Mouse (Mus musculus) forebrain, postnatal 0 days (tissue): Measurements from ENCODE around the gene Iffo2. TPM values are rescaled to one million over a fixed set of nuclear protein-coding genes. Genes with fewer than 3 reads are reported as not detected.

Source experiments
- ATAC-seq: fragments of 200-750 bp; cut with Nextera tagmentation; 2 replicates; pipeline ENCODE4 v1.8.0; 2017; ENCODE audit warnings: mild to moderate bottlenecking, moderate library complexity
- DNase-seq: peaks from one replicate; pipeline ENCODE4 v3.0.0-alpha.2; 2015
- H3K27ac ChIP-seq: fragments of 300-500 bp; sonication (generic); 2 replicates; pipeline ENCODE4 v1.5.1; 2014; ENCODE audit warnings: low read depth, mild to moderate bottlenecking, antibody characterized with exemption, low read length, moderate library complexity, mixed read lengths
- H3K27me3 ChIP-seq: fragments of 300-500 bp; sonication (generic); 2 replicates; pipeline ENCODE4 v1.6.1; 2014; ENCODE audit warnings: mild to moderate bottlenecking, low read length, mixed read lengths; ENCODE audit not compliant: insufficient read depth
- H3K36me3 ChIP-seq: fragments of 300-500 bp; sonication (generic); 2 replicates; pipeline ENCODE4 v1.6.1; 2014; ENCODE audit warnings: mild to moderate bottlenecking, moderate library complexity; ENCODE audit not compliant: insufficient read depth
- H3K4me1 ChIP-seq: fragments of 300-500 bp; sonication (generic); 2 replicates; pipeline ENCODE4 v1.6.1; 2014; ENCODE audit warnings: antibody characterized with exemption; ENCODE audit not compliant: insufficient read depth
- H3K4me2 ChIP-seq: fragments of 300-500 bp; sonication (generic); 2 replicates; pipeline ENCODE4 v1.6.1; 2014; ENCODE audit warnings: low read depth, mild to moderate bottlenecking, moderate library complexity
- H3K4me3 ChIP-seq: fragments of 300-500 bp; sonication (generic); 2 replicates; pipeline ENCODE4 v1.5.1; 2014; ENCODE audit warnings: low read depth, low read length, mixed read lengths
- H3K9ac ChIP-seq: fragments of 300-500 bp; sonication (generic); 2 replicates; pipeline ENCODE4 v1.6.1; 2014; ENCODE audit warnings: mild to moderate bottlenecking
- H3K9me3 ChIP-seq: fragments of 300-500 bp; sonication (generic); 2 replicates; pipeline ENCODE4 v1.6.1; 2016; ENCODE audit warnings: low read length
- CTCF ChIP-seq: sonication (generic); IDR thresholded peaks from 2 replicates; pipeline ENCODE4 v1.5.1; 2016; ENCODE audit warnings: antibody characterized with exemption, control low read depth, low read depth
- WGBS: fragments of 180-500 bp; shearing (Covaris S2); extraction: QIAGEN DNeasy Blood & Tissue Kit; methylation state at CpG from one replicate; pipeline ENCODE4 v1.1.7; 2014; 5-methylcytosine and 5-hydroxymethylcytosine counted together
- polyA plus RNA-seq: library from polyadenylated mRNA; unstranded; fragments of >200 nt; fragmentation: Nextera tagmentation; extraction: Ambion mirVana; gene quantifications from 2 replicates; pipeline ENCODE4 v1.2.1, GENCODE M21; 2015
- total RNA-seq: library from RNA; depleted of rRNA; stranded (reverse); fragments of >200 nt; gene quantifications from 2 replicates; pipeline ENCODE4 v1.2.3, GENCODE M21; 2014

Gene Iffo2
- total and polyA plus RNA-seq, 2 experiments from 2014 or later, result 5.3 to 15.8 TPM

DNA sequence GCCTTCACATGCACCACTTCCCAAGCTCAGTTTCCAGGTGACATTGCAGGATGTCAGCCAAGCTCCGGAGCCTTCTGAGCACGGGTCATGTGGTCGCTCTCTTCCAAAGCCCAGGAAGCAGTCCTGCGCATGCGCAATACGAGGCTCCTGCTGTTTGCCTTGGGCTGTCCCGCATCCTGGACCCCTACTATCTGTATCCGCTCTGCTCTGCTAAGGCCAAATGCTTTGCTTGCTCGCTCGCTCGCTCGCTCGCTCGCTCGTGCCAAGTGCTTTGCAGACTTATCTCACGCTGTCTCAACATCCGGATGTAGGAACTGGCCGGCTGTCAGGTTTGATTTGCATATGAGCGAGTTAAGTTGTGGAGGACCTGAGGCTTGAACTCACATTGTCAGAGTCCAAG is 25.6 kb downstream of the Iffo2 start:
- no peaks in the 10 kb centered on the region for H3K36me3 ChIP-seq
- H3K9ac ChIP-seq, result no peak overlapping the region
- ATAC-seq (no peak), DNase-seq (peak; percentile 4)
- no peaks in the 10 kb centered on the region for H3K9me3 ChIP-seq
- H3K27me3 ChIP-seq, result no peaks in the 10 kb centered on the region
- no peak overlapping the region for H3K27ac ChIP-seq
- H3K4me3 ChIP-seq, result no peak overlapping the region
- no peak for TF ChIP-seq CTCF
- H3K4me1 ChIP-seq, result no peaks in the 10 kb centered on the region
- WGBS, result 70% methylated on average over 19 of the region's 19 CpGs
- no peak overlapping the region for H3K4me2 ChIP-seq

DNA sequence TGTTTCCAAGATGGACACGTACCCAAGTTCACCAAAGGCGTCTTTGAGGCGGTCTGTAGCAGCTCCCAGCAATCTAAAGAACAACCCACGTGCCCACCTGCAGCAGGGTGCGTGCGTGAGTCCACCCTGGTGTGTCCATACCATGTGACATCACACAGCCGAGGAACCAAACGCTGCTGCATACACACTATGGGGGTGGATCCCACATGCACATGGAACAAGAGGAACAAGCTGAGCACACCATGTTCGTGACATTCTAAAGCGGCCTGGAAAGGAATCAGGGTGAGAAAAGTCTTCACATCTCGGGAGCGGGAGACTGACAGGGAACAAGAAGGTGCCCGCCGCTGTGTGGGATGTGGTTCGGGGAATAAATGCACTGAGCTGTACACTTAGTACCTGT is 38.0 kb downstream of the Iffo2 start:
- Histone ChIP-seq H3K4me3 (no peak overlapping the region), H3K4me2 (no peak overlapping the region), H3K9ac (no peak overlapping the region), H3K36me3 (no peaks in the 10 kb centered on the region), H3K9me3 (no peaks in the 10 kb centered on the region), H3K27ac (no peak overlapping the region), H3K27me3 (no peaks in the 10 kb centered on the region), H3K4me1 (no peaks in the 10 kb centered on the region)
- 82% methylated on average over 15 of the region's 15 CpGs for WGBS
- DNase-seq (no peak), ATAC-seq (no peak)
- TF ChIP-seq CTCF, result no peak

DNA sequence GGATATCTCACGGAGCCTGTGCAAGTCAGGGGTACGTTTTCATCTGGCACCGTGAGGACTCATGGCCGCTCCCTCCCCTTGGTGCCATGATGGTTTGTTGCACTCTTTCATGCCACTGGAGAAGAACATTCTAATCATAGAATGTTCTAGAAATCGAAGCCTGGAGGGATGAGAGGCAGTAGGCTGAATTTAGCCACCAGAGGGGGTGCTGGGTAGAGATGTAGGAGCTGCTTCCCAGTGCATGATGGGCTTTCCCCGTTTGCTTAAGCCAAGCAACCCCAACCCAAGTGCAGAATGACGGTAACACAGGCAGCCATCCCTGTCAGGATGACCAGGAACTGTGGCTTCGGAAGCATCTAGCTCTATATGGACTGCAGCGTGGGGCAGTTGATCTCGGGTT is 40.4 kb downstream of the Iffo2 start:
- H3K4me1 ChIP-seq, result peaks cover 3% of the 10 kb centered on the region; the same call in 1 of the 2 replicates
- 77% methylated on average over 10 of the region's 10 CpGs for WGBS
- H3K4me3 ChIP-seq, result no peak overlapping the region
- ATAC-seq (no peak), DNase-seq (no peak)
- H3K4me2 ChIP-seq, result no peak overlapping the region
- no peaks in the 10 kb centered on the region for H3K9me3 ChIP-seq
- H3K9ac ChIP-seq, result no peak overlapping the region
- H3K27me3 ChIP-seq, result no peaks in the 10 kb centered on the region
- TF ChIP-seq CTCF, result peak; percentile 41
- H3K27ac ChIP-seq, result no peak overlapping the region
- H3K36me3 ChIP-seq, result no peaks in the 10 kb centered on the region

- H3K27me3 ChIP-seq, result no peaks in the 10 kb centered on the region
- H3K9me3 ChIP-seq, result no peaks in the 10 kb centered on the region
- no peak overlapping the region for H3K4me3 ChIP-seq
- no peak overlapping the region for H3K27ac ChIP-seq
- H3K36me3 ChIP-seq, result no peaks in the 10 kb centered on the region
- DNase-seq, result no peak
- no peak for TF ChIP-seq CTCF
- ATAC-seq, result no peak
- H3K4me1 ChIP-seq, result peaks cover 13% of the 10 kb centered on the region; the same call in 1 of the 2 replicates
- WGBS, result 87% methylated on average over 12 of the region's 12 CpGs
- H3K4me2 ChIP-seq, result no peak overlapping the region
- H3K9ac ChIP-seq, result no peak overlapping the region; the same call in 1 of the 2 replicates
These were observed 42.7 kb downstream of the Iffo2 start for GRCm38 (mm10) chr4:139572928-139573512.

- Histone ChIP-seq H3K27me3 (no peaks in the 10 kb centered on the region), H3K36me3 (no peaks in the 10 kb centered on the region), H3K4me2 (peak overlapping the region; percentile 92), H3K9ac (peak overlapping the region; percentile 82), H3K4me3 (peak overlapping the region; percentile 89), H3K27ac (peak overlapping the region; percentile 84), H3K9me3 (no peaks in the 10 kb centered on the region), H3K4me1 (peaks cover 13% of the 10 kb centered on the region; the same call in 1 of the 2 replicates)
- TF ChIP-seq CTCF, result peak; percentile 77
- peak; percentile 97 for DNase-seq
- ATAC-seq, result peak; percentile 94
- 1% methylated on average over 50 of the region's 52 CpGs for WGBS
These were observed 43.9 kb downstream of the Iffo2 start for GRCm38 (mm10) chr4:139574156-139574798.

- DNase-seq (peak; percentile 57), ATAC-seq (peak; percentile 46)
- Histone ChIP-seq H3K4me1 (peaks cover 14% of the 10 kb centered on the region; the same call in 1 of the 2 replicates), H3K4me2 (peak overlapping the region; percentile 92), H3K9me3 (no peaks in the 10 kb centered on the region), H3K9ac (peak overlapping the region; percentile 82), H3K27ac (peak overlapping the region; percentile 84), H3K27me3 (no peaks in the 10 kb centered on the region), H3K36me3 (no peaks in the 10 kb centered on the region), H3K4me3 (peak overlapping the region; percentile 89)
- 1% methylated on average over 101 of the region's 111 CpGs for WGBS
- peak; percentile 26; the same call in 1 of the 2 replicates for TF ChIP-seq CTCF
These were observed 44.7 kb downstream of the Iffo2 start for GRCm38 (mm10) chr4:139574799-139575672.

- H3K4me1 ChIP-seq, result peaks cover 18% of the 10 kb centered on the region; the same call in 1 of the 2 replicates
- no peak for ATAC-seq
- no peaks in the 10 kb centered on the region for H3K36me3 ChIP-seq
- no peaks in the 10 kb centered on the region for H3K27me3 ChIP-seq
- TF ChIP-seq CTCF, result no peak
- no peak overlapping the region for H3K27ac ChIP-seq
- no peaks in the 10 kb centered on the region for H3K9me3 ChIP-seq
- WGBS, result 7% methylated on average over 14 of the region's 14 CpGs
- peak overlapping the region; percentile 92 for H3K4me2 ChIP-seq
- peak; percentile 34 for DNase-seq
- H3K4me3 ChIP-seq, result peak overlapping the region; percentile 89
- peak overlapping the region; percentile 82 for H3K9ac ChIP-seq
These were observed 45.3 kb downstream of the Iffo2 start for GRCm38 (mm10) chr4:139575673-139576003.
